Mouse (Mus musculus) C2C12 (cell line): ENCODE measurements around the gene Sart1.

Experiments
- CEBPB ChIP-seq: IDR thresholded peaks from one replicate; pipeline ENCODE4 v1.6.1; 2011; ENCODE audit warnings: low read depth, mild to moderate bottlenecking, control low read depth, moderate library complexity
- CTCF ChIP-seq: IDR thresholded peaks from one replicate; pipeline ENCODE4 v1.5.1; 2011; ENCODE audit not compliant: control insufficient read depth, insufficient read depth, insufficient read length
- MYOD1 ChIP-seq: IDR thresholded peaks from one replicate; pipeline ENCODE4 v1.6.1; 2011; ENCODE audit warnings: low read depth; ENCODE audit not compliant: control insufficient read depth, insufficient read length

GRCm38 (mm10) chr19:5422895-5423443, 34.5 kb upstream of the Sart1 start:
- TF ChIP-seq CTCF: no peak
- no peak for TF ChIP-seq CEBPB
- TF ChIP-seq MYOD1: no peak
